Mouse (Mus musculus) lung, adult 2 months (tissue): Measurements from ENCODE around the gene Abca6.

ENCODE experiments used
- CTCF ChIP-seq: fragments of 200-500 bp; IDR thresholded peaks from 2 replicates; pipeline ENCODE4 v1.5.1; 2011; ENCODE audit warnings: mild to moderate bottlenecking, low read length, control low read depth; ENCODE audit not compliant: insufficient read depth
- POLR2A ChIP-seq: fragments of 200-500 bp; IDR thresholded peaks from 2 replicates; pipeline ENCODE4 v1.6.1; 2011; ENCODE audit warnings: low read depth, mild to moderate bottlenecking, control low read depth, low read length, borderline replicate concordance; ENCODE audit errors: extremely low read depth

DNA sequence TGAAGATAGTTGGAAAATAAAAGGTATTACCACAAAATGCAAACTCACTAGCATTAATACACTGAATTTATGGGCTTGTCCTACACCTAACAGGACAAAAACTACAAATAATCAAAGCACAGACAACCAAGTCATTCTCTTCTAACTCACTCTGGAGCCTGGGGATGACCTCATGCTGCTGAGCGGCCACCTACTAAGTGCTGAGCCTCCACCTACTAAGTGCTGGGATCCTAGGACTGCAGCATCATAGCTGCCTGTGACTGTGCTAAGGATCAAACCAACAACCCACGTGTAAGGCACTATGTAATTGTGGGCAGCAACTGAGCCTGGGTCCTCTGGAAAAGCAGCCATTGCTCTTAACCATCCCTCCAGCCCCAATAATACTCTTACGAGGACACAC, 34.8 kb upstream of the Abca6 start:
- TF ChIP-seq POLR2A (no peak), CTCF (no peak)
